Mouse (Mus musculus): ENCODE measurements around the gene Fcgrt. TPM values are rescaled to one million over a fixed set of nuclear protein-coding genes. Genes with fewer than 3 reads are reported as not detected.
"Not testable (repeated sequence)": the region's sequence is repeated elsewhere in the genome, so short reads cannot be mapped to it uniquely, and the experiment has no call there.

Fcgrt gene
- polyA plus RNA-seq, 1 experiment from 2014 or later: 16.1 TPM

DNA sequence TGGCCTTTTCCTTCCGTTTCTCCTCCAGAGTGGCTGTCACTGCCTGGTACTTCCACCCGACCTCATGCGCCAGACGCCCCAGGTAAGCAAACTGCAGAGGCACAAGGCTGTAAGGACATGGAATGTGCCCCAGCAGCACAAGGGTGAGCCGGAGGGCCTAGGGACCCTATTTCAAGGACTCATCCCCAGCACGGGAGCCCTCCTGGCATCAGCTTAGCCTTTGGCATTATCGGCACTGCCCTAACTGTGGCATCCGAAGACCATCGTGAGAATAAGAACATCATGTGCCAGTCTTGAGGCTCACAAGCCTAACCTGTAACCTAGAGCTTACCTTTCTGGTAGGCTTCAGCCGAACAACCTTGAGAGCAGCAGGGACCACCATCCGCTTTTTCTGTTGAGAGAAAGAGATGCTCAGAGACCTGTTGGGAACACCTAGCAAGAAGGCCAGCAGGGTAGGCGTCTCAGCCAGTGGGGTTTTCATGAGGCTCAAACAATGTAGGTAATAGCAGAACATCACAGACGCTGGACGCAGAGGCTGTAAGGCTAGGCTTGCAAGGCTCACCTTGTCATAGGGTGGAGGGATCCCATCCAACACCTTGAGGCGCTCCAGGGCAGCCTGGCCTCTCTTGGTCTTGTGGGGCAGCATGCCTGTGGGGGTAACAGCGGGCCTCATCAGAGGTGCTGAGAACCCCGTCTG, 22.6 kb upstream of the Fcgrt start:
- 82% methylated on average over 17 of the region's 17 CpGs for WGBS
- DNase-seq (ENCODE audit: low spot score, missing footprints): no peak
- H3K4me2 ChIP-seq: peak overlapping the region; percentile 64
- H3K4me1 ChIP-seq (ENCODE audit: control insufficient read depth, insufficient read depth, low read length): peaks cover 33% of the 10 kb centered on the region
- peak overlapping the region; percentile 16; the same call in 1 of the 2 replicates for H3K27ac ChIP-seq (ENCODE audit: low read depth, low read length)
- no peaks in the 10 kb centered on the region for H3K9me3 ChIP-seq (ENCODE audit: control insufficient read depth, low read length)
- H3K4me3 ChIP-seq (ENCODE audit: low read depth, low read length): peak overlapping the region; percentile 13
- no peak for ATAC-seq (ENCODE audit: low FRiP score)
- peaks cover 39% of the 10 kb centered on the region for H3K36me3 ChIP-seq (ENCODE audit: control insufficient read depth, insufficient read depth, low read length)
- H3K27me3 ChIP-seq (ENCODE audit: control insufficient read depth, insufficient read depth, low read length): no peaks in the 10 kb centered on the region
- peak overlapping the region; percentile 100 for H3K9ac ChIP-seq (ENCODE audit: low read length)

- Histone ChIP-seq H3K4me1 (ENCODE audit: control insufficient read depth, insufficient read depth, low read length) (peaks cover 33% of the 10 kb centered on the region), H3K27ac (ENCODE audit: low read depth, low read length) (peak overlapping the region; percentile 41), H3K36me3 (ENCODE audit: control insufficient read depth, insufficient read depth, low read length) (peaks cover 45% of the 10 kb centered on the region)
- not testable (repeated sequence) for H3K9ac ChIP-seq (ENCODE audit: low read length); H3K9me3 ChIP-seq (ENCODE audit: control insufficient read depth, low read length); H3K4me3 ChIP-seq (ENCODE audit: low read depth, low read length); H3K27me3 ChIP-seq (ENCODE audit: control insufficient read depth, insufficient read depth, low read length); H3K4me2 ChIP-seq; ATAC-seq (ENCODE audit: low FRiP score)
- peak; percentile 91 for DNase-seq (ENCODE audit: low spot score, missing footprints)
- 58% methylated on average over 5 of the region's 5 CpGs for WGBS
Observed at GRCm38 (mm10) chr7:45125649-45126048, 22.0 kb upstream of the Fcgrt start.

DNA sequence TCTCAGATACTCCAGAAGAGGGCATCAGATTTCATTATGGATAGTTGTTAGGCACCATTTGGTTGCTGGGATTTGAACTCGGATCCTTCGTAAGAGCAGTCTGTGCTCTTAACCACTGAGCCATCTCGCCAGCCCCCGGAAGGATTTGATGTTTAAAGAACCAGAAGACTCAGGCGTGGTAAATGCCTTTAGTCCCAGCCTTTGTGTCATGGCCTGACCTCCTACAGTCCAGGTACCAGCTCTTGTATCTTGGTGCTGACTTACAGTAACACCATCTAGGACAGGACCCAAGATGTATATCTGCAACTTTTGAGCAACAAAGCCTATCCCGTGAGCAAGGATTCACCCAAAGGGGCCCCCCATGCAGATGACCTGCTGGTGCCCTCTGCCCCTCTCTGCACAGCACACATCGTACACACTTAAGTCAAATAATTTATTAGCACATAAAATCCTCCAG, 21.5 kb upstream of the Fcgrt start:
- no peak overlapping the region for H3K4me3 ChIP-seq (ENCODE audit: low read depth, low read length)
- no peaks in the 10 kb centered on the region for H3K9me3 ChIP-seq (ENCODE audit: control insufficient read depth, low read length)
- peak overlapping the region; percentile 41 for H3K27ac ChIP-seq (ENCODE audit: low read depth, low read length)
- peaks cover 33% of the 10 kb centered on the region for H3K4me1 ChIP-seq (ENCODE audit: control insufficient read depth, insufficient read depth, low read length)
- peak; percentile 94 for DNase-seq (ENCODE audit: low spot score, missing footprints)
- WGBS: 17% methylated on average over 7 of the region's 7 CpGs
- ATAC-seq (ENCODE audit: low FRiP score): no peak
- no peaks in the 10 kb centered on the region for H3K27me3 ChIP-seq (ENCODE audit: control insufficient read depth, insufficient read depth, low read length)
- peak overlapping the region; percentile 20; the same call in 1 of the 2 replicates for H3K4me2 ChIP-seq
- H3K36me3 ChIP-seq (ENCODE audit: control insufficient read depth, insufficient read depth, low read length): peaks cover 48% of the 10 kb centered on the region
- H3K9ac ChIP-seq (ENCODE audit: low read length): no peak overlapping the region

- Histone ChIP-seq H3K36me3 (ENCODE audit: control insufficient read depth, insufficient read depth, low read length) (peaks cover 52% of the 10 kb centered on the region), H3K4me1 (ENCODE audit: control insufficient read depth, insufficient read depth, low read length) (peaks cover 29% of the 10 kb centered on the region)
- peak; percentile 87 for ATAC-seq (ENCODE audit: low FRiP score)
Observed at GRCm38 (mm10) chr7:45124224-45125143, 20.8 kb upstream of the Fcgrt start, which contains the start of gene Rps11. Gene Rps11 (minus strand): TSS chr7:45124439.

DNA sequence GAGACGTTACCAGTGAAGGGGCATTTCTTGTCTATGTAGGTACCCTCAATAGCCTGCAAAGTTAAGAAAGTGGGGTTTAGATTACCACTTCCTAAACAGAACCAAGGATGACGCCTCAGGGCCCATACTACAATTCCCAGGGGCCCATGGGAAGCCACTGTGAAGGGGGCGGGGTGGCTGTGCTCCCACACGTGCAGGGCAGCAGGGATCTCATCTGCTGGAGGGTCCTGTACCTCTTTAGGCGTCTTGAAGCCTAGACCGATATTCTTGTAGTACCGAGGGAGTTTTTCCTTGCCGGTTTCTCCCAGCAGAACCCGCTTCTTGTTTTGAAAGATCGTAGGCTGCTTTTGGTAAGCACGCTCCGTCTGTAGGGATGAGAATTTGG, 19.5 kb upstream of the Fcgrt start:
- Histone ChIP-seq H3K36me3 (ENCODE audit: control insufficient read depth, insufficient read depth, low read length) (peaks cover 52% of the 10 kb centered on the region), H3K27me3 (ENCODE audit: control insufficient read depth, insufficient read depth, low read length) (no peaks in the 10 kb centered on the region), H3K4me2 (peak overlapping the region; percentile 88), H3K9ac (ENCODE audit: low read length) (peak overlapping the region; percentile 88), H3K9me3 (ENCODE audit: control insufficient read depth, low read length) (no peaks in the 10 kb centered on the region), H3K4me3 (ENCODE audit: low read depth, low read length) (peak overlapping the region; percentile 66), H3K27ac (ENCODE audit: low read depth, low read length) (no peak overlapping the region), H3K4me1 (ENCODE audit: control insufficient read depth, insufficient read depth, low read length) (peaks cover 25% of the 10 kb centered on the region)
- DNase-seq (ENCODE audit: low spot score, missing footprints) (no peak), ATAC-seq (ENCODE audit: low FRiP score) (no peak)
- 27% methylated on average over 12 of the region's 12 CpGs for WGBS

More at GRCm38 (mm10) chr7:45124224-45125143, 20.8 kb upstream of the Fcgrt start, which contains the start of gene Rps11:
- Histone ChIP-seq H3K9ac (ENCODE audit: low read length) (peak within 1 kb of the TSS; percentile 88), H3K9me3 (ENCODE audit: control insufficient read depth, low read length) (no peaks in the 10 kb centered on the region), H3K4me2 (peak within 1 kb of the TSS; percentile 88), H3K27ac (ENCODE audit: low read depth, low read length) (peak within 1 kb of the TSS; percentile 55), H3K4me3 (ENCODE audit: low read depth, low read length) (peak within 1 kb of the TSS; percentile 66), H3K27me3 (ENCODE audit: control insufficient read depth, insufficient read depth, low read length) (no peaks in the 10 kb centered on the region)
- WGBS: 1% methylated on average over 59 of the region's 59 CpGs
- DNase-seq (ENCODE audit: low spot score, missing footprints): peak; percentile 99

DNA sequence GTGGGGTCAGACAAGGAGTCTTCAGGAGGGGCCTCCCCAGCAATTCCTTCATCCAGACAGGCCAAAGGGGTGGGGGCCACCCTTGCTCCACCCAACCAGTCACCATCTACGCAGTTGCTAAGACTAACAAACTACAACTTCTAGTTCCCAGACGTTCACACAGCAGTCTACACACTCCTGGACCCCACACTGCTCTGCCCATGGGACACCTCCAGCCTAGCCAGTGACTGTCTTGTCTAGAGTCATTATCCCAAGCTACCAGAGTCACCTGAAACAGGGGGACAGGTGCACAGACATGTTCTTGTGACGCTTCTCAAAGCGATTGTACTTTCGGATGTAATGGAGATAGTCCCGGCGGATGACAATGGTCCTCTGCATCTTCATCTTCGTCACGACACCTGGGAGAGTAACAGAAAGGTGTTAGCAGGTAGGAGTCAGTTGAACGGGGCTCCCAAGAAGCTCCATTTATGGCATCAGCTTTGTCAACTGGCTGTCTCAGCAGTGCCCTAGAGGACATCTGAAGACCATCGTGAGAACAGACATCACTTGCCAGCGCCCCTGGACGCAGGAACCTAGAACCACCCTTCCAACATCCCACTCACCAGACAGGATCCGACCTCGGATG, 19.0 kb upstream of the Fcgrt start:
- Histone ChIP-seq H3K9me3 (ENCODE audit: control insufficient read depth, low read length) (no peaks in the 10 kb centered on the region), H3K9ac (ENCODE audit: low read length) (peak overlapping the region; percentile 88), H3K4me1 (ENCODE audit: control insufficient read depth, insufficient read depth, low read length) (peaks cover 25% of the 10 kb centered on the region), H3K36me3 (ENCODE audit: control insufficient read depth, insufficient read depth, low read length) (peaks cover 52% of the 10 kb centered on the region), H3K4me3 (ENCODE audit: low read depth, low read length) (peak overlapping the region; percentile 66), H3K27ac (ENCODE audit: low read depth, low read length) (no peak overlapping the region), H3K4me2 (peak overlapping the region; percentile 88), H3K27me3 (ENCODE audit: control insufficient read depth, insufficient read depth, low read length) (no peaks in the 10 kb centered on the region)
- 88% methylated on average over 15 of the region's 15 CpGs for WGBS
- ATAC-seq (ENCODE audit: low FRiP score): no peak
- no peak for DNase-seq (ENCODE audit: low spot score, missing footprints)

- no peak overlapping the region for H3K9ac ChIP-seq (ENCODE audit: low read length)
Observed at GRCm38 (mm10) chr7:45121966-45122365, 18.3 kb upstream of the Fcgrt start.

GRCm38 (mm10) chr7:45121404-45121803, 17.8 kb upstream of the Fcgrt start:
- WGBS: 84% methylated on average over 8 of the region's 8 CpGs
- peaks cover 40% of the 10 kb centered on the region for H3K36me3 ChIP-seq (ENCODE audit: control insufficient read depth, insufficient read depth, low read length)
- H3K9me3 ChIP-seq (ENCODE audit: control insufficient read depth, low read length): no peaks in the 10 kb centered on the region
- H3K4me1 ChIP-seq (ENCODE audit: control insufficient read depth, insufficient read depth, low read length): peaks cover 14% of the 10 kb centered on the region
- H3K9ac ChIP-seq (ENCODE audit: low read length): no peak overlapping the region
- no peak overlapping the region for H3K4me3 ChIP-seq (ENCODE audit: low read depth, low read length)
- no peaks in the 10 kb centered on the region for H3K27me3 ChIP-seq (ENCODE audit: control insufficient read depth, insufficient read depth, low read length)
- DNase-seq (ENCODE audit: low spot score, missing footprints): no peak
- ATAC-seq (ENCODE audit: low FRiP score): no peak
- no peak overlapping the region for H3K27ac ChIP-seq (ENCODE audit: low read depth, low read length)
- no peak overlapping the region for H3K4me2 ChIP-seq

More at GRCm38 (mm10) chr7:45121966-45122365, 18.3 kb upstream of the Fcgrt start:
- H3K9me3 ChIP-seq (ENCODE audit: control insufficient read depth, low read length): no peaks in the 10 kb centered on the region
- H3K36me3 ChIP-seq (ENCODE audit: control insufficient read depth, insufficient read depth, low read length): peaks cover 46% of the 10 kb centered on the region
- no peak overlapping the region for H3K27ac ChIP-seq (ENCODE audit: low read depth, low read length)
- H3K4me1 ChIP-seq (ENCODE audit: control insufficient read depth, insufficient read depth, low read length): peaks cover 20% of the 10 kb centered on the region
- ATAC-seq (ENCODE audit: low FRiP score) (no peak), DNase-seq (ENCODE audit: low spot score, missing footprints) (no peak)
- H3K4me2 ChIP-seq: no peak overlapping the region
- no peaks in the 10 kb centered on the region for H3K27me3 ChIP-seq (ENCODE audit: control insufficient read depth, insufficient read depth, low read length)
- H3K4me3 ChIP-seq (ENCODE audit: low read depth, low read length): no peak overlapping the region

Measured in midbrain, embryonic 11.5 days (tissue).